Mouse (Mus musculus) gastrocnemius, postnatal 4 days (tissue): Measurements from ENCODE around the gene Dbn1. TPM values are rescaled to one million over a fixed set of nuclear protein-coding genes. Genes with fewer than 3 reads are reported as not detected.

Source experiments
- DNase-seq, 2 experiments: peaks; one replicate each; pipeline ENCODE4 v3.0.0; 2021 to 2022; ENCODE audit warnings: low spot score in 2 of 2, mixed read lengths in 2 of 2
- total RNA-seq, 2 experiments: library from RNA; stranded (reverse); gene quantifications; 2 replicates each; pipeline ENCODE4 v1.2.3; 2021

Dbn1 gene
- total RNA-seq, 2 experiments from 2014 or later = 127 to 147 TPM

- DNase-seq = no peak
Measured at GRCm38 (mm10) chr13:55479929-55480328, 8.0 kb downstream of the Dbn1 start.

- no peak for DNase-seq
Measured at GRCm38 (mm10) chr13:55479008-55479407, 8.9 kb downstream of the Dbn1 start.

GRCm38 (mm10) chr13:55478036-55478435 is 9.9 kb downstream of the Dbn1 start:
- DNase-seq = no peak

- no peak for DNase-seq
Measured at GRCm38 (mm10) chr13:55477492-55477891, 10.4 kb downstream of the Dbn1 start.

GRCm38 (mm10) chr13:55476256-55476655 is 11.7 kb downstream of the Dbn1 start:
- no peak for DNase-seq

- no peak for DNase-seq
Measured at GRCm38 (mm10) chr13:55475750-55476149, 12.2 kb downstream of the Dbn1 start.

GRCm38 (mm10) chr13:55474621-55475069 is 13.3 kb downstream of the Dbn1 start:
- DNase-seq = no peak

GRCm38 (mm10) chr13:55473961-55474360 is 13.9 kb downstream of the Dbn1 start:
- no peak for DNase-seq

- no peak for DNase-seq
Measured at GRCm38 (mm10) chr13:55473076-55473831, 14.7 kb downstream of the Dbn1 start.

GRCm38 (mm10) chr13:55472132-55473022 is 15.5 kb downstream of the Dbn1 start:
- DNase-seq = peak in 1 of 2 experiments; percentile 63

- DNase-seq = no peak
Measured at GRCm38 (mm10) chr13:55471819-55472131, 16.1 kb downstream of the Dbn1 start.

- DNase-seq = peak; percentile 84 to 86
Measured at GRCm38 (mm10) chr13:55471156-55471818, 16.6 kb downstream of the Dbn1 start.

GRCm38 (mm10) chr13:55470372-55470771 is 17.5 kb downstream of the Dbn1 start:
- no peak for DNase-seq

- peak in 1 of 2 experiments; percentile 67 for DNase-seq
Measured at GRCm38 (mm10) chr13:55468851-55469560, 18.9 kb downstream of the Dbn1 start.

GRCm38 (mm10) chr13:55465830-55466440 is 22.0 kb downstream of the Dbn1 start:
- DNase-seq = no peak

GRCm38 (mm10) chr13:55465184-55465583 is 22.7 kb downstream of the Dbn1 start:
- no peak for DNase-seq

- no peak for DNase-seq
Measured at GRCm38 (mm10) chr13:55464027-55464884, 23.7 kb downstream of the Dbn1 start, which contains the start of gene Prr7. Gene Prr7, plus strand, starts transcription at chr13:55464267.

- DNase-seq = no peak
Measured at GRCm38 (mm10) chr13:55463399-55464026, 24.4 kb downstream of the Dbn1 start.

- no peak for DNase-seq
Measured at GRCm38 (mm10) chr13:55462965-55463364, 24.9 kb downstream of the Dbn1 start.
